Mouse (Mus musculus): ENCODE results near the gene Ccdc84. TPM values are rescaled to one million over a fixed set of nuclear protein-coding genes. Genes with fewer than 3 reads are reported as not detected.
"Not testable (repeated sequence)": the region's sequence is repeated elsewhere in the genome, so short reads cannot be mapped to it uniquely, and the experiment has no call there.

Ccdc84 gene
- polyA plus RNA-seq, 1 experiment from 2014 or later = 26.1 TPM

DNA sequence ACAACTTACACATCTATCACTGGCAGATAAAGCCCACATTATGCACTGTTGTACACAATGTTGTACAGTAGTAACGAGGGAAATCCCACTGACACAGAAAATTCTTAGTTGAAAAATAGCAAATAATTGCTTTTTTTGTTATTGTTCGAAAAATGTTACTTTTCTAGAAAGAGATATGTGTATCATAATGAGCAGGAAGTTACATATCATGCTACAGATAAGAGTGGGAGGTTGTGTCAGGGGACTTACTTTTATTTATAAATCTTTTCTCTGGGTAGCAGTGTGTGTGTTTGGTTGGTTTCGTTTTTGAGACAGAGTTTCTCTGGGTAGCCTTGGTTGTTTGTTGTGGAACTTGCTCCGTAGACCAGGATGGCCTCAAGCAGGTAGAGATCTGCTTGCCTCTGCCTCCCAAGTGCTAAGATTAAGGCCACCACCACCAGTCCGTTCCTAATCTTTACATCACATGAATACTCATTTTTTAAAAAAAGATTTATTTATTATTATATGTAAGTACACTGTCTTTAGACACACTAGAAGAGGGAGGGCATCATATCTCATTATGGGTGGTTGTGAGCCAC, 40.1 kb downstream of the Ccdc84 start:
- peaks cover 29% of the 10 kb centered on the region for H3K36me3 ChIP-seq (replicated peaks)
- H3K9me3 ChIP-seq = no peaks in the 10 kb centered on the region
- H3K27ac ChIP-seq = peak overlapping the region; percentile 90
- peaks cover 30% of the 10 kb centered on the region for H3K4me1 ChIP-seq
- peak overlapping the region; percentile 76 for H3K4me3 ChIP-seq
- H3K27me3 ChIP-seq (ENCODE audit: poor library complexity, severe bottlenecking) = no peaks in the 10 kb centered on the region
- no peak for DNase-seq (ENCODE audit: extremely low spot score, low spot score)
- whole genome bisulfite sequencing = 91% methylated on average over 5 of the region's 5 CpGs

GRCm38 (mm10) chr9:44377335-44377734, 41.0 kb downstream of the Ccdc84 start:
- Histone ChIP-seq H3K36me3 (replicated peaks) (peaks cover 20% of the 10 kb centered on the region), H3K4me1 (peaks cover 30% of the 10 kb centered on the region)
- not testable (repeated sequence) for DNase-seq (ENCODE audit: extremely low spot score, low spot score); H3K4me3 ChIP-seq; H3K27me3 ChIP-seq (ENCODE audit: poor library complexity, severe bottlenecking); H3K27ac ChIP-seq; H3K9me3 ChIP-seq
- 86% methylated on average over 2 of the region's 2 CpGs for WGBS

DNA sequence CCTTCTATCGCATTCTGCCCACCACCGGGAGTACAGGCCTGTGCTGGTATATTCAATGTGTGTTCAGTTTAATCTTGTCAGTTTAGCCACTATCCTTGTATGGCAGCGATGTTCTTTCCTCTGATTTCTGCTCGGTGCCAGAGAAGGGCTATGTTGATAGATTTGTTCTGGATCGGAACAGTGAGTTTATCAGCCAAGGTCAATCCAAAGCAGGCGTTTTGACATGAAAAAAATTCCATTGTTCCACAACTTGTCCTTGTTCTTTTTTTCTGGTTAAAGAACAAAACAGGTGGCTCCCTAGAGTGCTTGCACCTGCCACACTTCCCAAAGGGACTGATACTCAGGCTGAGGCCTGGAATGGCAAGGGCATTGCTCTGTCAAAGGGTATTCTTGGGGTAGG, 42.2 kb downstream of the Ccdc84 start:
- H3K9me3 ChIP-seq = no peaks in the 10 kb centered on the region
- no peak for DNase-seq (ENCODE audit: extremely low spot score, low spot score)
- WGBS = 91% methylated on average over 6 of the region's 6 CpGs
- no peaks in the 10 kb centered on the region for H3K27me3 ChIP-seq (ENCODE audit: poor library complexity, severe bottlenecking)
- H3K4me1 ChIP-seq = peaks cover 26% of the 10 kb centered on the region
- no peak overlapping the region for H3K4me3 ChIP-seq
- H3K36me3 ChIP-seq (replicated peaks) = peaks cover 8% of the 10 kb centered on the region
- H3K27ac ChIP-seq = no peak overlapping the region

DNA sequence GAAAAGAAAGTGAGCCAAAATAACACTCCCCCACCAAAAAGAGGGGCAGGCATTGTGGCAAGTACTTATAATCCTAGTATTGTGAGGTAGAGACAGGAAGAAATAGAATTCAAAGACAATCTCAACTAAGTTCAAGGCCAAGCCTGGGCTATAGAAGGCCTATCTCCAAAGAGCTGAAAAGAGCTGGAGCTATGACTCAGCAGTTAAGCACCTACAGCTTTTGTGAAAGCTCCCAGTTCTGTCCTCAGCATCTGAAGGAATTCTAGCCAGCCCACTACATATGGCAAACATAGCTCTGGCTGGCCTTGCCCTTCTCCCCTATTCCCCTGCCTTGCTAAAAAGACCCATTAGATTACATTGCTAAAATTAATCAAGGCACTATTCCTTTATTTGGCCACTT, 45.0 kb downstream of the Ccdc84 start:
- peaks cover 8% of the 10 kb centered on the region for H3K4me1 ChIP-seq
- no peak overlapping the region for H3K27ac ChIP-seq
- H3K36me3 ChIP-seq (replicated peaks) = no peaks in the 10 kb centered on the region
- no peak for DNase-seq (ENCODE audit: extremely low spot score, low spot score)
- no peaks in the 10 kb centered on the region for H3K9me3 ChIP-seq
- no peaks in the 10 kb centered on the region for H3K27me3 ChIP-seq (ENCODE audit: poor library complexity, severe bottlenecking)
- H3K4me3 ChIP-seq = no peak overlapping the region

- WGBS = 60% methylated on average over 3 of the region's 3 CpGs
- Histone ChIP-seq H3K27ac (no peak overlapping the region), H3K4me3 (no peak overlapping the region), H3K9me3 (no peaks in the 10 kb centered on the region), H3K36me3 (replicated peaks) (peaks cover 5% of the 10 kb centered on the region), H3K4me1 (peaks cover 8% of the 10 kb centered on the region), H3K27me3 (ENCODE audit: poor library complexity, severe bottlenecking) (no peaks in the 10 kb centered on the region)
- no peak for DNase-seq (ENCODE audit: extremely low spot score, low spot score)
These were observed 53.9 kb downstream of the Ccdc84 start for GRCm38 (mm10) chr9:44364480-44364879.

DNA sequence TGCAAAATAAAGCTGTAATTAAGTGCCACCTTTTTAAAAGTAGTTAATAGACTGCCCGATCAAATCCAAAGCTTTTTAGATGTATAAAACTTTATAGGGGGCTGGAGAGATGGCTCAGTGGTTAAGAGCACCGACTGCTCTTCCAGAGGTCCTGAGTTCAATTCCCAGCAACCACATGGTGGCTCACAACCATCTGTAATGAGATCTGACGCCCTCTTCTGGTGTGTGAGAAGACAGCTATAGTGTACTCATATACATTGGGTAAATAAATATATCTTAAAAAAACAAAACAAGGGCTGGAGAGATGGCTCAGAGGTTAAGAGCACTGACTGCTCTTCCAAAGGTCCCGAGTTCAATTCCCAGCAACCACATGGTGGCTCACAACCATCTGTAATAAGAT, 56.4 kb downstream of the Ccdc84 start:
- H3K36me3 ChIP-seq (replicated peaks) = peaks cover 29% of the 10 kb centered on the region
- WGBS = 44% methylated on average over 4 of the region's 4 CpGs
- H3K27ac ChIP-seq = peak overlapping the region; percentile 83
- H3K27me3 ChIP-seq (ENCODE audit: poor library complexity, severe bottlenecking); H3K9me3 ChIP-seq; DNase-seq (ENCODE audit: extremely low spot score, low spot score); H3K4me1 ChIP-seq: not testable (repeated sequence)
- peak overlapping the region; percentile 89 for H3K4me3 ChIP-seq

DNA sequence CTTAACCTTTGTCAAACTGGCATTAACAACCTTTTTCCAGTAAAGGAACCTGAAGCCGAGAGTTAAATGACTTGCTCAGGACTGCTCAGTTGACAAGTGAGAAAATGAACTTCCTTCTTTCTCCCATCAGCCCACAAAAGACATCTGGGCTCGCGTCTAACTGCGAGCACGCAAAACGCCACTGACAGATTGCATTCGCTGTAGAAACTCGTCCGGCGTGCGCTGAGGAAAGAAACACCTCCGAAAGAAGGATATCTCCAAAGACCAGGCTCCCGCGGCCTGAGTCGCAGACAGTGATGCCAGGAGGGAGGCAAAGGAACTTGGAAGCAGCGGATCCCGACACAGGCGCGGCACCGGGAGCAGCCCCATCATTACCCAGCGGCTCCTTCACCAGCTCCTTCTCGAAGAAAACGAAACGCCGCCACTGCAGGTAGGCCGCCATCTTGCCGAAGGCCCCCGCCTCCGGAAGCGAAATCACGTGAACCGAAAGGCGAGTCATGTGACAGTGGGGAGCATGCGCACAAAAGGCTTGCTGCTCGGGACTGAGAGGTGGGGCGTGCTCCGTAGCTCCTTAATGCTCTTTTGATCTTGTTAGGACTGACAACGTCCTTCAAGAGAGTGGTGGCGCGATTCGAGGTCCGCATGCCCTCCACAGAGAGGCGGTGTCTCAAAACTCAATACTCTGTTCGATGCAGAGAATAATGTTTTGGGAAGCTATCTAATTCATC, 57.0 kb downstream of the Ccdc84 start, which contains the start of gene Vps11:
Vps11 (minus strand) TSS at position 481 of the 728 bp plus-strand sequence.
- peak within 1 kb of the TSS; percentile 89 for H3K4me3 ChIP-seq
- peaks cover 35% of the 10 kb centered on the region for H3K36me3 ChIP-seq (replicated peaks)
- peaks cover 8% of the 10 kb centered on the region for H3K4me1 ChIP-seq
- peak within 1 kb of the TSS; percentile 83 for H3K27ac ChIP-seq
- under 1% methylated on average over 44 of the region's 44 CpGs for WGBS
- DNase-seq (ENCODE audit: extremely low spot score, low spot score) = peak; percentile 97
- H3K9me3 ChIP-seq = no peaks in the 10 kb centered on the region
- no peaks in the 10 kb centered on the region for H3K27me3 ChIP-seq (ENCODE audit: poor library complexity, severe bottlenecking)

Small RNAs within 50 kb of the gene (microRNA-seq; reads per million reads assigned to microRNA genes)
- gene Mir7085 = not detected

Other genes starting within 250 kb of the Ccdc84 start
- 21.3 and 23.8 TPM in 2 replicates for gene Cbl, start 184.5 kb downstream of the Ccdc84 start, polyA plus RNA-seq (2016; fragmentation: Nextera tagmentation; extraction: Ambion mirVana)
- not detected in 2 replicates for gene Ccdc153, start 177.9 kb downstream of the Ccdc84 start, polyA plus RNA-seq (2016; fragmentation: Nextera tagmentation; extraction: Ambion mirVana)
- 0.06 TPM in 1 of 2 replicates, not detected in the other for gene Pdzd3, start 167.1 kb downstream of the Ccdc84 start, polyA plus RNA-seq (2016; fragmentation: Nextera tagmentation; extraction: Ambion mirVana)
- gene Nlrx1, start 150.0 kb downstream of the Ccdc84 start, polyA plus RNA-seq (2016; fragmentation: Nextera tagmentation; extraction: Ambion mirVana) = 2.8 and 2.9 TPM in 2 replicates
- 5.3 and 7.2 TPM in 2 replicates for gene Abcg4, start 130.0 kb downstream of the Ccdc84 start, polyA plus RNA-seq (2016; fragmentation: Nextera tagmentation; extraction: Ambion mirVana)
- 32.8 and 33.0 TPM in 2 replicates for gene Hinfp, start 112.9 kb downstream of the Ccdc84 start, polyA plus RNA-seq (2016; fragmentation: Nextera tagmentation; extraction: Ambion mirVana)
- gene C2cd2l, start 98.3 kb downstream of the Ccdc84 start, polyA plus RNA-seq (2016; fragmentation: Nextera tagmentation; extraction: Ambion mirVana) = 8.3 and 8.7 TPM in 2 replicates
- gene Dpagt1, start 92.5 kb downstream of the Ccdc84 start, polyA plus RNA-seq (2016; fragmentation: Nextera tagmentation; extraction: Ambion mirVana) = 48.0 and 49.3 TPM in 2 replicates
- 524 and 528 TPM in 2 replicates for gene H2afx, start 83.9 kb downstream of the Ccdc84 start, polyA plus RNA-seq (2016; fragmentation: Nextera tagmentation; extraction: Ambion mirVana)
- gene Hmbs, start 74.3 kb downstream of the Ccdc84 start, polyA plus RNA-seq (2016; fragmentation: Nextera tagmentation; extraction: Ambion mirVana) = 196 and 210 TPM in 2 replicates
- gene Vps11, start 56.9 kb downstream of the Ccdc84 start, polyA plus RNA-seq (2016; fragmentation: Nextera tagmentation; extraction: Ambion mirVana) = 29.0 and 32.3 TPM in 2 replicates
- 38.7 and 43.7 TPM in 2 replicates for gene Hyou1, start 39.1 kb downstream of the Ccdc84 start, polyA plus RNA-seq (2016; fragmentation: Nextera tagmentation; extraction: Ambion mirVana)
- gene Slc37a4, start 21.7 kb downstream of the Ccdc84 start, polyA plus RNA-seq (2016; fragmentation: Nextera tagmentation; extraction: Ambion mirVana) = 18.8 and 19.4 TPM in 2 replicates
- 2,069 and 2,211 TPM in 2 replicates for gene Rps25, start 11.4 kb downstream of the Ccdc84 start, polyA plus RNA-seq (2016; fragmentation: Nextera tagmentation; extraction: Ambion mirVana)
- 181 and 189 TPM in 2 replicates for gene Trappc4, start 11.0 kb downstream of the Ccdc84 start, polyA plus RNA-seq (2016; fragmentation: Nextera tagmentation; extraction: Ambion mirVana)
- not detected in 2 replicates for gene Foxr1, start 22.6 kb upstream of the Ccdc84 start, polyA plus RNA-seq (2016; fragmentation: Nextera tagmentation; extraction: Ambion mirVana)
- not detected in 2 replicates for gene Upk2, start 36.4 kb upstream of the Ccdc84 start, polyA plus RNA-seq (2016; fragmentation: Nextera tagmentation; extraction: Ambion mirVana)
- 3.9 and 5.0 TPM in 2 replicates for gene Bcl9l, start 64.3 kb upstream of the Ccdc84 start, polyA plus RNA-seq (2016; fragmentation: Nextera tagmentation; extraction: Ambion mirVana)
- gene Cxcr5, start 143.3 kb upstream of the Ccdc84 start, polyA plus RNA-seq (2016; fragmentation: Nextera tagmentation; extraction: Ambion mirVana) = 0.05 TPM in 1 of 2 replicates, not detected in the other
- gene Ddx6, start 186.3 kb upstream of the Ccdc84 start, polyA plus RNA-seq (2016; fragmentation: Nextera tagmentation; extraction: Ambion mirVana) = 20.3 and 21.0 TPM in 2 replicates